8 mouse cellular contexts compared by ENCODE assay signal in genomic region chr6:118454452-118454851, GRCm38 (mm10). TPM values are rescaled to one million over a fixed set of nuclear protein-coding genes. Genes with fewer than 3 reads are reported as not detected.
A peak's percentile ranks its signal among the peaks of the same experiment; 100 is the strongest.
DNase-seq lines count a peak whose midpoint lies in the region; ATAC-seq and TF ChIP-seq lines count a peak whose summit lies in the region.

No protein-coding gene starts in this region.

- 41% methylated on average over 8 of the region's 8 CpGs for WGBS in heart, embryonic 11.5 days (ENCODE audit: insufficient replicate concordance)
- WGBS in embryonic facial prominence, embryonic 10.5 days = 48% methylated on average over 8 of the region's 8 CpGs
- 44% methylated on average over 8 of the region's 8 CpGs for WGBS in hindbrain, embryonic 15.5 days
- 38% methylated on average over 8 of the region's 8 CpGs for WGBS in midbrain, postnatal 0 days

- peaks cover 2% of the 10 kb centered on the region; the same call in 1 of the 2 replicates for H3K4me1 ChIP-seq in heart, embryonic 11.5 days (ENCODE audit: control insufficient read depth, insufficient read depth, low read length)
- peaks cover 13% of the 10 kb centered on the region for H3K4me1 ChIP-seq in embryonic facial prominence, embryonic 10.5 days
- peaks cover 27% of the 10 kb centered on the region for H3K4me1 ChIP-seq in hindbrain, embryonic 15.5 days (replicated peaks)
- H3K4me1 ChIP-seq in midbrain, postnatal 0 days (ENCODE audit: insufficient read depth, low read length) = peaks cover 4% of the 10 kb centered on the region; the same call in 1 of the 2 replicates

- intact Hi-C loops in heart, postnatal 36 days (cut with DNase I) = no loop called here

- no peaks in the 10 kb centered on the region for H3K27me3 ChIP-seq in heart, embryonic 11.5 days (ENCODE audit: control insufficient read depth, insufficient read depth, low read length)
- no peaks in the 10 kb centered on the region for H3K27me3 ChIP-seq in embryonic facial prominence, embryonic 10.5 days (replicated peaks; ENCODE audit: low read depth, poor library complexity, severe bottlenecking)
- H3K27me3 ChIP-seq in hindbrain, embryonic 15.5 days = no peaks in the 10 kb centered on the region
- H3K27me3 ChIP-seq in midbrain, postnatal 0 days (ENCODE audit: insufficient read depth, low read length) = no peaks in the 10 kb centered on the region

- no peak overlapping the region for H3K27ac ChIP-seq in heart, embryonic 11.5 days (ENCODE audit: low read depth, low read length)
- peak overlapping the region; percentile 96 for H3K27ac ChIP-seq in embryonic facial prominence, embryonic 10.5 days (replicated peaks)
- H3K27ac ChIP-seq in hindbrain, embryonic 15.5 days (replicated peaks) = peak overlapping the region; percentile 97
- peak overlapping the region; percentile 98 for H3K27ac ChIP-seq in midbrain, postnatal 0 days (ENCODE audit: low read depth, low read length)

- no peaks in the 10 kb centered on the region for H3K36me3 ChIP-seq in heart, embryonic 11.5 days (ENCODE audit: control insufficient read depth, insufficient read depth, low read length)
- peaks cover 21% of the 10 kb centered on the region for H3K36me3 ChIP-seq in embryonic facial prominence, embryonic 10.5 days (replicated peaks)
- H3K36me3 ChIP-seq in hindbrain, embryonic 15.5 days = 0 out of 2 replicates have a peak, but pooled peaks cover 3% of the 10 kb centered on the region
- H3K36me3 ChIP-seq in midbrain, postnatal 0 days (ENCODE audit: insufficient read depth, low read length) = no peaks in the 10 kb centered on the region

- no peak for ATAC-seq in heart, embryonic 11.5 days (replicated peaks; ENCODE audit: insufficient number of reproducible peaks, low FRiP score, low TSS enrichment)
- ATAC-seq in hindbrain, embryonic 15.5 days (ENCODE audit: low FRiP score, low read depth) = no peak; the same call in 1 of the 2 replicates
- ATAC-seq in midbrain, postnatal 0 days (ENCODE audit: low FRiP score) = peak; percentile 14; the same call in 1 of the 2 replicates

- peak overlapping the region; percentile 86 for H3K4me2 ChIP-seq in heart, embryonic 11.5 days
- peak overlapping the region; percentile 80 for H3K4me2 ChIP-seq in hindbrain, embryonic 15.5 days
- H3K4me2 ChIP-seq in midbrain, postnatal 0 days (ENCODE audit: low read depth, low read length, poor library complexity, severe bottlenecking) = peak overlapping the region; percentile 64

- no peak for DNase-seq in heart, postnatal 36 days
- DNase-seq in A20 (ENCODE audit: low read depth, low spot score) = peak; percentile 5
- no peak for DNase-seq in embryonic facial prominence, embryonic 10.5 days (ENCODE audit: low spot score)
- DNase-seq in midbrain, postnatal 0 days (ENCODE audit: low spot score) = peak; percentile 15
- no peak for DNase-seq in natural killer cell, adult 2 months (ENCODE audit: low spot score in 2 of 2)
- DNase-seq in gastrocnemius, adult 18-20 months (ENCODE audit: low spot score) = no peak

- TF ChIP-seq CTCF in midbrain, postnatal 0 days (IDR thresholded peaks at IDR 0.05) = no peak

- no peaks in the 10 kb centered on the region for H3K9me3 ChIP-seq in heart, embryonic 11.5 days (replicated peaks; ENCODE audit: control insufficient read depth, low read length)
- no peaks in the 10 kb centered on the region for H3K9me3 ChIP-seq in embryonic facial prominence, embryonic 10.5 days
- no peaks in the 10 kb centered on the region for H3K9me3 ChIP-seq in hindbrain, embryonic 15.5 days
- no peaks in the 10 kb centered on the region for H3K9me3 ChIP-seq in midbrain, postnatal 0 days (ENCODE audit: low read length)

- H3K9ac ChIP-seq in heart, embryonic 11.5 days (ENCODE audit: low read depth, low read length) = peak overlapping the region; percentile 92
- peak overlapping the region; percentile 89 for H3K9ac ChIP-seq in hindbrain, embryonic 15.5 days
- peak overlapping the region; percentile 77 for H3K9ac ChIP-seq in midbrain, postnatal 0 days (replicated peaks; ENCODE audit: low read length, poor library complexity, severe bottlenecking)

- H3K4me3 ChIP-seq in heart, embryonic 11.5 days (ENCODE audit: low read depth, low read length) = peak overlapping the region; percentile 80
- H3K4me3 ChIP-seq in embryonic facial prominence, embryonic 10.5 days = peak overlapping the region; percentile 87
- peak overlapping the region; percentile 80 for H3K4me3 ChIP-seq in hindbrain, embryonic 15.5 days
- H3K4me3 ChIP-seq in midbrain, postnatal 0 days (ENCODE audit: low read depth, low read length) = peak overlapping the region; percentile 54

RNA-seq across cellular contexts. Expression of gene Zfp248, which starts 0.9 kb away (rescaled TPM):
- polyA plus RNA-seq in heart, embryonic 11.5 days (2014; fragmentation: Nextera tagmentation; extraction: Ambion mirVana) = 4.9 and 5.0 TPM in 2 replicates
- total RNA-seq in heart, postnatal 36 days (2021) = 1 to 10 TPM; 1.5 to 1.7 TPM
- polyA plus RNA-seq in embryonic facial prominence, embryonic 10.5 days (2016; fragmentation: Nextera tagmentation; extraction: Ambion mirVana) = 12.2 and 13.7 TPM in 2 replicates
- 16.6 and 16.8 TPM in 2 replicates for polyA plus RNA-seq in hindbrain, embryonic 15.5 days (2015; fragmentation: Nextera tagmentation; extraction: Ambion mirVana)
- total RNA-seq in midbrain, postnatal 0 days (2014; rRNA removed) = 9.5 and 11.8 TPM in 2 replicates
- 11.2 and 11.5 TPM in 2 replicates for polyA plus RNA-seq in midbrain, postnatal 0 days (2015; fragmentation: Nextera tagmentation; extraction: Ambion mirVana)
- total RNA-seq in gastrocnemius, adult 18-20 months (2021) = 1 to 10 TPM; 1.8 to 1.9 TPM

RNA-seq across cellular contexts. Expression of gene Zfp9, which starts 24.7 kb away (rescaled TPM):
- polyA plus RNA-seq in heart, embryonic 11.5 days (2014; fragmentation: Nextera tagmentation; extraction: Ambion mirVana) = 10.3 and 12.0 TPM in 2 replicates
- total RNA-seq in heart, postnatal 36 days (2021) = 1 to 10 TPM; 4.0 to 5.2 TPM
- polyA plus RNA-seq in embryonic facial prominence, embryonic 10.5 days (2016; fragmentation: Nextera tagmentation; extraction: Ambion mirVana) = 9.6 and 12.8 TPM in 2 replicates
- 11.1 and 12.0 TPM in 2 replicates for polyA plus RNA-seq in hindbrain, embryonic 15.5 days (2015; fragmentation: Nextera tagmentation; extraction: Ambion mirVana)
- 20.7 and 21.7 TPM in 2 replicates for total RNA-seq in midbrain, postnatal 0 days (2014; rRNA removed)
- polyA plus RNA-seq in midbrain, postnatal 0 days (2015; fragmentation: Nextera tagmentation; extraction: Ambion mirVana) = 7.6 and 9.8 TPM in 2 replicates
- total RNA-seq in gastrocnemius, adult 18-20 months (2021) = 1 to 10 TPM; 7.3 to 8.2 TPM

RNA-seq across cellular contexts. Expression of gene Bms1, which starts 35.2 kb away (rescaled TPM):
- 25.1 and 31.6 TPM in 2 replicates for polyA plus RNA-seq in heart, embryonic 11.5 days (2014; fragmentation: Nextera tagmentation; extraction: Ambion mirVana)
- total RNA-seq in heart, postnatal 36 days (2021) = 10 to 100 TPM; 20.1 to 24.0 TPM
- polyA plus RNA-seq in embryonic facial prominence, embryonic 10.5 days (2016; fragmentation: Nextera tagmentation; extraction: Ambion mirVana) = 54.7 and 57.0 TPM in 2 replicates
- 20.9 and 22.1 TPM in 2 replicates for polyA plus RNA-seq in hindbrain, embryonic 15.5 days (2015; fragmentation: Nextera tagmentation; extraction: Ambion mirVana)
- total RNA-seq in midbrain, postnatal 0 days (2014; rRNA removed) = 16.0 and 28.9 TPM in 2 replicates
- 12.5 and 14.0 TPM in 2 replicates for polyA plus RNA-seq in midbrain, postnatal 0 days (2015; fragmentation: Nextera tagmentation; extraction: Ambion mirVana)
- 10 to 100 TPM; 24.9 to 26.3 TPM for total RNA-seq in gastrocnemius, adult 18-20 months (2021)

Comparison
In these comparisons a context has a peak if more than half of its experiments do, and no peak if none do; other contexts are left out.
1. DNase-seq: peak in A20 (single experiment) and midbrain, postnatal 0 days (single experiment); none in heart, postnatal 36 days (0 of 2), embryonic facial prominence, embryonic 10.5 days (single experiment), natural killer cell, adult 2 months (0 of 2) and gastrocnemius, adult 18-20 months (single experiment).
2. Peak in every context shown above with its lines, with median percentiles within 50 percentile points of each other: H3K4me2 ChIP-seq, H3K4me3 ChIP-seq and H3K9ac ChIP-seq.